ENCODE assay signal across 18 mouse cellular contexts in the genomic region with DNA sequence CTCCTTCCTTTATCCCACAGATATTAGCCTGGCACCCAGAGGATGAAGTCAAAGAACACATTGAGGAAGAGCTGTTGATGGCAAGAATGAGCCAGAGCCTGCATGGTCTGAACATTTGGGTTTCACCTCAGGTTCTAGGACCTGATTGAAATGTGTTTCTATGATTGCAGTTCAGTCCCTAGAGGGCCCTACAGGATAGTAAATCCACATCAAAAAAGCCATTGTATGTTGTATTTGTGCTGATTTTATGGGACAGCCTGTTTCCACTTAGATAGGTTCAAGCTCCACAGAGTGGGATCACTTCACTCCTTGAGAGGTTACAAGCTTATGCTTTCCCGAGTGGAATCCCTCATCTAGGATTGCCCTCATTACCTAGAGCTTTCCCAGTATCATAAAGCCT.
A peak's percentile ranks its signal among the peaks of the same experiment; 100 is the strongest.
DNase-seq lines count a peak whose midpoint lies in the region; ATAC-seq and TF ChIP-seq lines count a peak whose summit lies in the region.
"Had no signal": no experiment of that assay in that cellular context is flagged by ENCODE, and none has a peak within 500 bp of the region (broad histone marks: within the 10 kb centered on the region; RNA-seq: fewer than 3 reads in every experiment).

No protein-coding gene starts in this region.

- no peak for TF ChIP-seq POLR2A in MEL (IDR thresholded peaks at IDR 0.05; ENCODE audit: control insufficient read depth in 1 of 2, insufficient read depth in 1 of 2, low read depth in 1 of 2, low read length in 2 of 2, poor library complexity in 1 of 2)

- no peak overlapping the region for H3K9ac ChIP-seq in lung, embryonic 14.5 days
- H3K9ac ChIP-seq in MEL (ENCODE audit: control insufficient read depth, low read depth, low read length, poor library complexity, severe bottlenecking), result no peak overlapping the region
- H3K9ac ChIP-seq: forebrain, embryonic 12.5 days; hindbrain, embryonic 15.5 days; lung, embryonic 15.5 days; midbrain, embryonic 12.5 days; neural tube, embryonic 13.5 days had no signal

- ATAC-seq in frontal cortex, adult (ENCODE audit: low TSS enrichment), result peak; percentile 70; the same call in 1 of the 2 replicates
- ATAC-seq in lung, embryonic 14.5 days (ENCODE audit: insufficient read depth), result no peak
- 0 out of 2 replicates have a peak, but pooled peaks have one; percentile 37 for ATAC-seq in megakaryocyte-erythroid progenitor cell, adult 5-6 weeks (replicated peaks; ENCODE audit: low FRiP score, low TSS enrichment, poor library complexity, severe bottlenecking)
- no peak for ATAC-seq in erythroid progenitor cell, adult 5-6 weeks (replicated peaks; ENCODE audit: low FRiP score, poor library complexity, severe bottlenecking)

- no peaks in the 10 kb centered on the region for H3K36me3 ChIP-seq in lung, embryonic 14.5 days (ENCODE audit: insufficient read depth)
- H3K36me3 ChIP-seq in MEL (ENCODE audit: control insufficient read depth in 1 of 2, insufficient read depth in 2 of 2, low read length in 2 of 2), result no peaks in the 10 kb centered on the region
- H3K36me3 ChIP-seq: forebrain, embryonic 12.5 days; hindbrain, embryonic 15.5 days; lung, embryonic 15.5 days; midbrain, embryonic 12.5 days; neural tube, embryonic 13.5 days had no signal

- H3K27me3 ChIP-seq in lung, embryonic 14.5 days (ENCODE audit: insufficient read depth, low read length), result no peaks in the 10 kb centered on the region
- peaks cover 2% of the 10 kb centered on the region in 2 experiments; a peak in 3 of 4 replicates for H3K27me3 ChIP-seq in MEL (ENCODE audit: control insufficient read depth in 1 of 2, insufficient read depth in 2 of 2, low read length in 2 of 2)
- H3K27me3 ChIP-seq: forebrain, embryonic 12.5 days; hindbrain, embryonic 15.5 days; lung, embryonic 15.5 days; midbrain, embryonic 12.5 days; neural tube, embryonic 13.5 days had no signal

- H3K79me2 ChIP-seq in MEL (ENCODE audit: control insufficient read depth, insufficient read depth, low read length, poor library complexity), result no peaks in the 10 kb centered on the region

- H3K4me3 ChIP-seq in lung, embryonic 14.5 days (ENCODE audit: low read depth, low read length), result no peak overlapping the region
- H3K4me3 ChIP-seq in MEL (ENCODE audit: control insufficient read depth in 1 of 2, insufficient read depth in 1 of 2, low read depth in 2 of 2, low read length in 2 of 2), result no peak overlapping the region
- H3K4me3 ChIP-seq: forebrain, embryonic 12.5 days; hindbrain, embryonic 15.5 days; lung, embryonic 15.5 days; midbrain, embryonic 12.5 days; neural tube, embryonic 13.5 days had no signal

- no peak for TF ChIP-seq EP300 in MEL (IDR thresholded peaks at IDR 0.05; ENCODE audit: low read depth in 1 of 2, low read length in 2 of 2)

- no peak for DNase-seq in frontal cortex, postnatal 10 days (ENCODE audit: low spot score in 2 of 2)
- DNase-seq in lung, embryonic 14.5 days, result peak; percentile 18
- DNase-seq in lung, postnatal 25 days (ENCODE audit: low spot score), result no peak
- DNase-seq in MEL (ENCODE audit: low read depth, low spot score), result no peak
- DNase-seq in cerebellum, postnatal 4 days (ENCODE audit: low spot score in 2 of 2), result no peak
- DNase-seq: adrenal gland, postnatal 14 days; cerebellum, adult 11 months; embryo, embryonic 11 days; gastrocnemius, postnatal 36 days; kidney, postnatal 14 days had no signal

- no peak overlapping the region for H3K27ac ChIP-seq in lung, embryonic 14.5 days (ENCODE audit: low read depth)
- no peak overlapping the region for H3K27ac ChIP-seq in MEL (ENCODE audit: control insufficient read depth, low read depth, low read length)
- H3K27ac ChIP-seq: forebrain, embryonic 12.5 days; hindbrain, embryonic 15.5 days; lung, embryonic 15.5 days; midbrain, embryonic 12.5 days; neural tube, embryonic 13.5 days had no signal

- H3K4me1 ChIP-seq in lung, embryonic 14.5 days (ENCODE audit: insufficient read depth), result no peaks in the 10 kb centered on the region
- H3K4me1 ChIP-seq in MEL (ENCODE audit: control insufficient read depth in 1 of 2, insufficient read depth in 2 of 2, low read length in 2 of 2), result no peaks in the 10 kb centered on the region
- H3K4me1 ChIP-seq: forebrain, embryonic 12.5 days; hindbrain, embryonic 15.5 days; lung, embryonic 15.5 days; midbrain, embryonic 12.5 days had no signal

- TF ChIP-seq CTCF in lung, embryonic 14.5 days (IDR thresholded peaks at IDR 0.05; ENCODE audit: low read depth), result no peak
- no peak for TF ChIP-seq CTCF in MEL (IDR thresholded peaks at IDR 0.05 in 2 of 3, conservative IDR thresholded peaks at IDR 0.05 in 1 of 3; ENCODE audit: control insufficient read depth in 1 of 3, insufficient read depth in 1 of 3, low read depth in 2 of 3, low read length in 3 of 3, poor library complexity in 1 of 3, severe bottlenecking in 1 of 3)

- no peaks in the 10 kb centered on the region for H3K9me3 ChIP-seq in lung, embryonic 14.5 days (ENCODE audit: low read depth, low read length)
- H3K9me3 ChIP-seq in MEL (replicated peaks; ENCODE audit: insufficient read depth, low read length), result no peaks in the 10 kb centered on the region
- H3K9me3 ChIP-seq: forebrain, embryonic 12.5 days; hindbrain, embryonic 15.5 days; lung, embryonic 15.5 days; midbrain, embryonic 12.5 days; neural tube, embryonic 13.5 days had no signal

- H3K4me2 ChIP-seq in lung, embryonic 14.5 days, result no peak overlapping the region
- H3K4me2 ChIP-seq: forebrain, embryonic 12.5 days; hindbrain, embryonic 15.5 days; lung, embryonic 15.5 days; midbrain, embryonic 12.5 days; neural tube, embryonic 13.5 days had no signal

- 47% methylated on average over 1 of the region's 1 CpGs for WGBS in lung, embryonic 14.5 days

- peak; percentile 2 for TF ChIP-seq RAD21 in MEL (IDR thresholded peaks at IDR 0.05; ENCODE audit: low read depth, low read length)

TF ChIP-seq in MEL, 35 proteins besides CTCF, POLR2A, EP300 and RAD21:
- no peak for TF ChIP-seq MXI1 (IDR thresholded peaks at IDR 0.05; ENCODE audit: low read depth, low read length)
- TF ChIP-seq CHD2 (IDR thresholded peaks at IDR 0.05; ENCODE audit: low read length), result no peak
- no peak for TF ChIP-seq USF1 (IDR thresholded peaks at IDR 0.05; ENCODE audit: low read depth, low read length)

Comparison
In these comparisons a context has a peak if more than half of its experiments do, and no peak if none do; other contexts are left out.
1. ATAC-seq: peak in frontal cortex, adult (single experiment) and megakaryocyte-erythroid progenitor cell, adult 5-6 weeks (single experiment); none in lung, embryonic 14.5 days (single experiment) and erythroid progenitor cell, adult 5-6 weeks (single experiment).